Mouse (Mus musculus) adrenal gland, postnatal 4 days (tissue): Measurements from ENCODE around the gene Slit1. TPM values are rescaled to one million over a fixed set of nuclear protein-coding genes. Genes with fewer than 3 reads are reported as not detected.
A peak's percentile ranks its signal among the peaks of the same experiment; 100 is the strongest.

Source experiments
- DNase-seq, 2 experiments: peaks; one replicate each; pipeline ENCODE4 v3.0.0; 2021 to 2022; ENCODE audit warnings: low spot score in 2 of 2, mixed read lengths in 2 of 2
- long read RNA-seq, 2 experiments: library from polyadenylated mRNA; stranded (forward); transcript quantifications; one replicate each; pipeline ENCODE4 v2.0.0; 2021
- total RNA-seq, 2 experiments: library from RNA; stranded (reverse); gene quantifications; 2 replicates each; pipeline ENCODE4 v1.2.3; 2021

Slit1 gene
- total RNA-seq = 1 to 10 TPM; 7.1 to 8.3 TPM
- long read RNA-seq, experiment 1, partial matches to known transcripts = 3 of 3 reads
- long read RNA-seq, experiment 1, other reads (novel, unspliced or antisense) = 0 of 3 reads
- long read RNA-seq, experiment 2, partial matches to known transcripts = 3 of 3 reads
- long read RNA-seq, experiment 2, other reads (novel, unspliced or antisense) = 0 of 3 reads

DNA sequence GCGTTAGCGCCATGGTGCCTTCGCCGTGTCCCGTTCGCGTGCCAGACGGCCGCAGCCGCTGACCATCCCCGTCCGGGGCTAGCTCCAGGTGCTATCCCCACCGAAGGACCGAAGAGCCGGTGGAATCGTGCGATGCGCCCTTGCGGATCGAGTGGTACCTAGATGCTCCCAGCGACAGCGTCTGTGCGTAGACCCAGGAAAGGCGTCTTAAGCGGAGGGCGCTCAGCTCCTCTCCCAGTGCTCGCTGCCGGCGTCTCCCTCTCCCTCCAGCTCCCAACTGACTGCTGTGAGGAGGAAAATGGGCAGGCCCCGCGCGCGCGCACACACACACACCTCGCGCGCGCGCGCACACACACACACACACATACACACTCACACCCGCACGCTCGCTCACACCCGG lies at the start of gene Slit1:
Gene Slit1, minus strand, starts transcription at position 270 of the 400 bp plus-strand sequence.
- no peak for DNase-seq

GRCm38 (mm10) chr19:41792934-41793486 lies 49.5 kb upstream of the Slit1 start:
- DNase-seq = no peak

- DNase-seq = no peak
These were observed 47.9 kb upstream of the Slit1 start for GRCm38 (mm10) chr19:41791384-41791783.

DNA sequence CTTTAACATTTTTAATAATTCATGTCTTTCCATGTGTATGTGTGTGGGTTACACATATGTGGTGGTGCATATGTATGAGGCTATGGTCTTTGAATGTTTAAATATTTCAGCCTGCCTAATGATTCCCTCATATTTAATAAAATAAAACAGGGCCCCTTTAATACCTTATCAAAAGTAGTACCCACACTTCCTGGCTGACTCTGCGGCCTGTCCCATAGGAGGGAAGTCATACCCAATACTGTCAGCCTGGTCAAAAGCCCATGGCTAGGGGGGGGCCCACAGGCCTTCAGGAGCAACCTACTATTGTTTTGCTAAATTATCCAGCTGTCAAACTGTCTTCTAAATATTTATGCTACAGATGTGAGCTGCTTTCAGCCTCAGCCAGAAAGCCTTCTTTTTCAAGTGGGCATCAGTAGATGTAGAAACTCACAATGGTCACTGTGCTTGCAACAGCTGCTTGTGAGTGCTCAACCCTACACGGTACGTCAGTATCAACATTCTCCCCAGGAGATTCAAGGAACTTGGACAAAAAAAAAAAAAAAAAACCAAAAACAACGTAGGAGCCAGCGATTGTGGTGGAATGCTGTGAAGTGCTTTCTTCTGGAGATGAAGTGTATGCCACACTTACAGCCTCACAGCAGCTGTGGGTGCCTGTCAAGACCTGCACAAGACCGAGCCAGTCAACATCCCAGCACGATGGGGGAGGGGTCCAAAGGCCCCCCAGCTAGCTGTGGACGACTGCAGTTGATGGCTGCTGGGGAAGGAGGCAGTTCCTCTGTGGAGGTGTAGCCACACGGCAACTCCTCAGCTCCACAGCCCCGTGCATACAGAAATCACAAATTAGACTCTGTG lies 45.9 kb upstream of the Slit1 start:
- DNase-seq = no peak

- no peak for DNase-seq
These were observed 43.4 kb upstream of the Slit1 start for GRCm38 (mm10) chr19:41786896-41787295.

DNA sequence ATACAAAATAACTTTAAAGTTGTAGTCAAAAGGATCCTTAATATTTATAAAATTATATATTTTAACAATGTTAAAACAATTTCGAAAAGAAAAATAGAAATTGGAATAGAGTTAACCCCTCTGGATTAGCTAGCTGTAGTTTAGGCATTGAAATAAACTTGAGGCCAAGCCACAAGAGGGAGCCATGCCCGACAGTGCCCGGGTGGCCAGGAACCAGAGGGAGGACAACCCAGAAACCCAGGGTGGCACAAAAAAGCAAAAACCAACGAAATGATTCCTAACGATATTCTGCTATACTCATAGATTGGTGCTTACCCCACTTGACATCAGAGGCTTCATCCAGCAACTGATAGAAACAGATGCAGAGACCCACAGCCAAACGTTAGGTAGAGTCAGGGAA lies 34.0 kb upstream of the Slit1 start:
- DNase-seq = no peak

GRCm38 (mm10) chr19:41768711-41769110 lies 25.2 kb upstream of the Slit1 start:
- DNase-seq = no peak

DNA sequence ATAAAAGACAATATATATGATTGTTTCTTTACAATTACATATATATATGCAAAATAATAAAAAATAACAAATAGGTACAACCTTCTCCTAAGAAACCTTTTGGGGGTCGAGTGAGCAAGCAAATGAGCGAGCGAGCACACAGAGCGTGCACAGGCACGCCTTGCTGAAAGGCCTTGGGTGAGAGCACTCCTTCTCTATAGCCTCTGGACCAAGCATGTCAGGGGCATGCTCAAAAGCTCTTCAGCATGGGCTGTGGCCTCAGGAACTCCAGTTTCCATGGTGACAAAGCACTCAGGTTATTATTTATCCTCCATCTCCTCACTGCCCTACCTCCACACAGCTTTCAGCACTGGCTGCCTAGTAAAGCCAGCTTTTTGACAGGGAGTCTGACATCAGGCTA lies 23.2 kb upstream of the Slit1 start:
- no peak for DNase-seq

GRCm38 (mm10) chr19:41763870-41764660 lies 20.6 kb upstream of the Slit1 start:
- DNase-seq = peak; percentile 70 to 78

GRCm38 (mm10) chr19:41761529-41761928 lies 18.1 kb upstream of the Slit1 start:
- DNase-seq = no peak

DNA sequence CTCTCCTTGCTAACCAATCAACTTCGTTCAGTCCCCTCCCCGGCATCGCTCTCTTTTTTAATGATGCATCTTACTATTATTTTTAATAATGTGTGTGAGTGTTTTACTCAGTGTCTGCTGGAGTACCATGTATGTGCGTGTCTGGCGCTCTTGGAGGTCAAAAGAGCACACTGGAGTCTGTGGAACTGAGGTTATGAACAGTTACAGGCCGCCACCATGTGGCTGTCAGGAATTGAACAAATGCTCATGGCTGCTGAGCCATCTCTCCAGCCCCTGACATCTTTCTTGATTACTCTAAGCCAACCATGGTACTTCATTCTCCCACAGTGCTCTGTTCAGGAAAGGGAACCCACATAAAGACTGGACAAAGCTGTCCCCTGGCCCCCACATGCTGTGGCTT lies 16.3 kb upstream of the Slit1 start:
- DNase-seq = no peak

- no peak for DNase-seq
These were observed 15.8 kb upstream of the Slit1 start for GRCm38 (mm10) chr19:41759270-41759669.

DNA sequence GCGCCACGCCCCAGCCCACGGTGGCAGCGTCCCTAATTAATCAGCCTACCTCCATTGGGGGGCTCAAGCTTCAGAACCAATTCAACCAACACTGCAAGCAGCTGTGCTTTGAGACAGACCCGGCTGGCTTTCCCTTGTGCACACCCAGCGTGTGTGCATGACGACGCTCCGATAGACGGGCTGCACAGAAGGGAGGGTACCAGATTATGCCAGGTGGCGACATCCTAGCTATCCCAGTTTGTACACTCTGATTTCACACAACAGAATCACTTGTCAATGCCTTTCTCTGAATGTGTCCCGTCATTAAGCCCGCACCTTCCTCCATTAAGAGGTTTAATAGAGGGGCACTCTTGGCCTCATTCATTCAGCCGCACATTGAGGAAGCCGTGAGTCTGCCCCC lies 11.3 kb upstream of the Slit1 start:
- DNase-seq = no peak

- DNase-seq = no peak
These were observed 8.4 kb upstream of the Slit1 start for GRCm38 (mm10) chr19:41751906-41752305.

- DNase-seq = no peak
These were observed 4.0 kb upstream of the Slit1 start for GRCm38 (mm10) chr19:41747436-41747835.

DNA sequence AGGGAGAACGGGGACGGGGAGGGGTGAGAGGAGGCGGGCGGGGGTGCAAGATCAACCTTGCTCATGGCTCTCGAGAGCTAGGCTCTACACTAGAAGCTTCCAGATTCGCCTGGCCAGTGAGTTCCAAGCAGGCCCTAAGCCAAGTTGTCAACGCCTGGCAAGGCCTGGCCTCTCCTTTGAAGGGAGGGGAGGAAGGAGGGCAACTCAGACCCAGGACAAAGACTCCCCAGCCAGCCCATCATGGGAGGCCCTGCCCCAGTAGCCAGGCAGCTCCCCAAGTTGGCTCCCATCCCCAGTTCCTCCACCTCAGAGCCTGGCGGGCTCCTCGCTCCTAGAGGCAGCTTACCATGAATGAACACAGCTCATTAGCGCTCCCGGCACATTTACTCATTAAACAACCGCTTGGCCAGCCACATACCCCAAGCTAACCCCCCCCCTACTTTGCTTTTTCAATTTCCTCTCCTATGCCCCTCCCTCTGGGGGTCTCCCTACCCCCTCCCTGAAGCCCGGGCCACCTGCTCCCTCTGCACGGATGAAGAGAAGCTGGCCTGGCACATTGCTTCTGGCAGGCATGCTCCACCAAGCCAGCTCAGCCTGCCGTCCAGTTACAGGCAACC lies 2.6 kb upstream of the Slit1 start:
- DNase-seq = no peak

DNA sequence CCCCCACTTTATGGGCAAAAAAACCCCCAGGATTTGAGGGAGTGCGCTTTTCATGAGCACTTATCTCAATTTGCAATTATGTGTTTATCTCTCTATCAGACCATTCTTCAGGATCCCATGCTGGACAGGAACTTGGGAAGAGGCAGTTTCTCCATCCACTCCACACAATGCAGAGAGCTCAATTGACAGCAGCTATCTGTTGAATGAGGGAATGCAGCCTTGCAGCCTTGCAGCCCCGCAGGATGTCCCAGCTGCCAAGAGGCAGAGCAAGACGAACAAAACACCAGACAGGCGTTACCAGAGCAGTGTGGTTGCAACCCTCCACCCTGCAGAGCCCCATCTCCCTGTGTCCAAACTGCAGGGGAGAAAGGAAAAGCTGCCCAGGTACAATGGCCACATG lies 4.6 kb downstream of the Slit1 start:
- DNase-seq = no peak

- no peak for DNase-seq
These were observed 5.0 kb downstream of the Slit1 start for GRCm38 (mm10) chr19:41738429-41738805.

GRCm38 (mm10) chr19:41737657-41738428 lies 5.6 kb downstream of the Slit1 start:
- DNase-seq = no peak

GRCm38 (mm10) chr19:41734685-41735084 lies 8.8 kb downstream of the Slit1 start:
- DNase-seq = no peak
